Mouse (Mus musculus): ENCODE results near the gene 3110082I17Rik.
"Not testable (repeated sequence)": the region's sequence is repeated elsewhere in the genome, so short reads cannot be mapped to it uniquely, and the experiment has no call there.

3110082I17Rik gene

GRCm38 (mm10) chr5:139392219-139393196, 67.8 kb downstream of the 3110082I17Rik start:
- DNase-seq = no peak

- DNase-seq = no peak
Observed at GRCm38 (mm10) chr5:139391309-139391990, 68.9 kb downstream of the 3110082I17Rik start.

- not testable (repeated sequence) for DNase-seq
Observed at GRCm38 (mm10) chr5:139390324-139391119, 69.8 kb downstream of the 3110082I17Rik start.

GRCm38 (mm10) chr5:139389676-139390061, 70.7 kb downstream of the 3110082I17Rik start:
- DNase-seq = no peak

GRCm38 (mm10) chr5:139388694-139389675, 71.3 kb downstream of the 3110082I17Rik start:
- DNase-seq = no peak

- no peak for DNase-seq
Observed at GRCm38 (mm10) chr5:139388195-139388570, 72.1 kb downstream of the 3110082I17Rik start.

GRCm38 (mm10) chr5:139387329-139388194, 72.8 kb downstream of the 3110082I17Rik start:
- no peak for DNase-seq

- DNase-seq = no peak
Observed at GRCm38 (mm10) chr5:139386047-139386446, 74.3 kb downstream of the 3110082I17Rik start.

GRCm38 (mm10) chr5:139384531-139384930, 75.8 kb downstream of the 3110082I17Rik start:
- peak in 1 of 2 experiments; percentile 29 for DNase-seq

GRCm38 (mm10) chr5:139383234-139383633, 77.1 kb downstream of the 3110082I17Rik start:
- DNase-seq = peak in 1 of 2 experiments; percentile 32

- DNase-seq = peak; percentile 38 to 72
Observed at GRCm38 (mm10) chr5:139382760-139383159, 77.6 kb downstream of the 3110082I17Rik start.

- peak; percentile 58 to 78 for DNase-seq
Observed at GRCm38 (mm10) chr5:139381586-139382513, 78.5 kb downstream of the 3110082I17Rik start.

GRCm38 (mm10) chr5:139380385-139381248, 79.7 kb downstream of the 3110082I17Rik start:
- DNase-seq = peak; percentile 76 to 81

- no peak for DNase-seq
Observed at GRCm38 (mm10) chr5:139379771-139380384, 80.4 kb downstream of the 3110082I17Rik start.

GRCm38 (mm10) chr5:139378986-139379629, 81.2 kb downstream of the 3110082I17Rik start:
- DNase-seq = peak; percentile 33 to 34

- DNase-seq = no peak
Observed at GRCm38 (mm10) chr5:139378271-139378556, 82.1 kb downstream of the 3110082I17Rik start.

GRCm38 (mm10) chr5:139377468-139378270, 82.7 kb downstream of the 3110082I17Rik start, which contains the start of gene Gpr146:
TSS of gene Gpr146 (plus strand) at chr5:139377697.
- peak; percentile 24 to 54 for DNase-seq

All from thymus, adult 18-20 months (tissue).